Mouse (Mus musculus) heart, embryonic 15.5 days (tissue): ENCODE measurements at regions not wholly inside any gene's neighbourhood (a gene's known extent, or its start where the extent isn't known, plus 50 kb on each side); places are given as distances from the start of the nearest gene placed in this dataset.

ENCODE experiments used
- ATAC-seq: fragments of 200-750 bp; cut with Nextera tagmentation; replicated peaks from 2 replicates; pipeline ENCODE4 v1.8.0; 2017; ENCODE audit warnings: low read depth, moderate TSS enrichment; ENCODE audit not compliant: insufficient number of reproducible peaks, insufficient read depth, low FRiP score
- H3K27ac ChIP-seq: fragments of 300-500 bp; sonication (generic); 2 replicates; pipeline ENCODE4 v1.5.1; 2015; ENCODE audit warnings: mild to moderate bottlenecking, inconsistent platforms
- H3K27me3 ChIP-seq: fragments of 300-500 bp; sonication (generic); 2 replicates; pipeline ENCODE4 v1.6.1; 2015; ENCODE audit warnings: inconsistent platforms
- H3K36me3 ChIP-seq: fragments of 300-500 bp; sonication (generic); 2 replicates; pipeline ENCODE4 v1.6.1; 2015; ENCODE audit warnings: mild to moderate bottlenecking, inconsistent platforms
- H3K4me1 ChIP-seq: fragments of 300-500 bp; sonication (generic); replicated peaks from 2 replicates; pipeline ENCODE4 v1.6.1; 2015; ENCODE audit warnings: inconsistent platforms
- H3K4me2 ChIP-seq: fragments of 300-500 bp; sonication (generic); 2 replicates; pipeline ENCODE4 v1.6.1; 2015; ENCODE audit warnings: inconsistent platforms, mild to moderate bottlenecking, moderate library complexity
- H3K4me3 ChIP-seq: fragments of 300-500 bp; sonication (generic); 2 replicates; pipeline ENCODE4 v1.5.1; 2015; ENCODE audit warnings: mild to moderate bottlenecking, inconsistent platforms
- H3K9ac ChIP-seq: fragments of 300-500 bp; sonication (generic); 2 replicates; pipeline ENCODE4 v1.6.1; 2015; ENCODE audit warnings: mild to moderate bottlenecking, inconsistent platforms
- H3K9me3 ChIP-seq: fragments of 300-500 bp; sonication (generic); replicated peaks from 2 replicates; pipeline ENCODE4 v1.6.1; 2016; ENCODE audit warnings: inconsistent platforms
- WGBS: fragments of 180-500 bp; shearing (Covaris S2); methylation state at CpG from one replicate; pipeline ENCODE4 v1.1.7; 2015; ENCODE audit warnings: mixed read lengths; 5-methylcytosine and 5-hydroxymethylcytosine counted together

- H3K4me1 ChIP-seq = no peaks in the 10 kb centered on the region
- H3K4me3 ChIP-seq = no peak overlapping the region
- H3K27me3 ChIP-seq = no peaks in the 10 kb centered on the region
- H3K4me2 ChIP-seq = no peak overlapping the region
- 75% methylated on average over 6 of the region's 6 CpGs for WGBS
- no peaks in the 10 kb centered on the region for H3K9me3 ChIP-seq
- no peak for ATAC-seq
- H3K36me3 ChIP-seq = no peaks in the 10 kb centered on the region
- H3K9ac ChIP-seq = no peak overlapping the region
- H3K27ac ChIP-seq = no peak overlapping the region
Measured at GRCm38 (mm10) chr3:35237342-35237741, 516.6 kb upstream of the Atp11b start.

DNA sequence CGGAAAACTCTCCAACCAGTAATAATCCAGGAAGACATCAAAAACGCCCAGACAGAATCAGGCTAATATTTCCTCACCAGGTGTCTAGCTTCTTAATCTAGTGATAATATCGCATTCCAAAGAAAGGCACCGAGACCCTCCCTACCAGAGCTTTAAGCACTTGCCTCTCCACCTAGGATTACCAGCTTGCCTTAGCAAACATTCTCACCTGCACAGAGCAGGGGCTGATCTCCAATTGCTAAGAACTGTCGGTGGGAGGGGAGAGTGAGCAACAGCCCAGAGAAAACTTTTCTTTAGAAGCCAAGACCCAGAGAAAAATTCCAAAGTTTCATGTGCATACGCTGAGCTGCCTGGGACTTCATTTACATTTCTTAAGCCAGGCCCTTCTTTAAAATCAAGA is 511.6 kb upstream of the Atp11b start:
- no peak for ATAC-seq
- H3K27ac ChIP-seq = no peak overlapping the region
- H3K36me3 ChIP-seq = no peaks in the 10 kb centered on the region
- WGBS = 46% methylated on average over 6 of the region's 6 CpGs
- no peak overlapping the region for H3K9ac ChIP-seq
- no peak overlapping the region for H3K4me3 ChIP-seq
- no peaks in the 10 kb centered on the region for H3K27me3 ChIP-seq
- H3K4me1 ChIP-seq = no peaks in the 10 kb centered on the region
- no peaks in the 10 kb centered on the region for H3K9me3 ChIP-seq
- no peak overlapping the region for H3K4me2 ChIP-seq

GRCm38 (mm10) chr3:35242871-35243529 is 510.9 kb upstream of the Atp11b start:
- Histone ChIP-seq H3K36me3 (no peaks in the 10 kb centered on the region), H3K4me1 (no peaks in the 10 kb centered on the region), H3K4me2 (no peak overlapping the region), H3K27me3 (no peaks in the 10 kb centered on the region), H3K9ac (no peak overlapping the region), H3K4me3 (no peak overlapping the region), H3K9me3 (no peaks in the 10 kb centered on the region), H3K27ac (no peak overlapping the region)
- 75% methylated on average over 10 of the region's 10 CpGs for WGBS
- no peak for ATAC-seq

DNA sequence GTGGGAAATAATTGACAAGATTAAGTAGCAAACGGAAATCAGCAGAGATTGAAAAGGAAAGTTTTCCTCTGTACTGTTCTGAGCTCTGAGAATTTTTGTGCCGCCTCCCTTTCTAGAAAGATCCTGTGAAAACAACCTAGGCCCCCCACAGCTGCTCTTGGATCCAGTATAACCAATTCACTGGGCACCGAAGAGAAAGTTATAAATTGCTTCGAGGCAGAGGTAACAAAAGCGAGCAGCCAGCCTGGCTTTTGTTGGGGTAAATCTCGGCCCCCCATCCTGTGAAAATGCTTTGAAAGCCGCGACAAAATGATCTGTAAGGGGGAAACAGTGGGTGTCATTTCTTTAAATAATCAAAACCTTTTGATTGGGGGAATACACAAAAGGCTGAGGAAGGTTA is 508.9 kb upstream of the Atp11b start:
- no peak for ATAC-seq
- Histone ChIP-seq H3K4me2 (no peak overlapping the region), H3K36me3 (no peaks in the 10 kb centered on the region), H3K27me3 (no peaks in the 10 kb centered on the region), H3K9ac (no peak overlapping the region), H3K4me3 (no peak overlapping the region), H3K9me3 (no peaks in the 10 kb centered on the region), H3K4me1 (no peaks in the 10 kb centered on the region), H3K27ac (no peak overlapping the region)
- WGBS = 48% methylated on average over 8 of the region's 8 CpGs

- H3K4me2 ChIP-seq = no peak overlapping the region
- no peak overlapping the region for H3K27ac ChIP-seq
- no peaks in the 10 kb centered on the region for H3K4me1 ChIP-seq
- no peak overlapping the region for H3K4me3 ChIP-seq
- no peak for ATAC-seq
- H3K36me3 ChIP-seq = no peaks in the 10 kb centered on the region
- H3K9me3 ChIP-seq = no peaks in the 10 kb centered on the region
- H3K9ac ChIP-seq = no peak overlapping the region
- WGBS = 76% methylated on average over 10 of the region's 10 CpGs
- H3K27me3 ChIP-seq = no peaks in the 10 kb centered on the region
Measured at GRCm38 (mm10) chr3:35245946-35246665, 507.8 kb upstream of the Atp11b start.

DNA sequence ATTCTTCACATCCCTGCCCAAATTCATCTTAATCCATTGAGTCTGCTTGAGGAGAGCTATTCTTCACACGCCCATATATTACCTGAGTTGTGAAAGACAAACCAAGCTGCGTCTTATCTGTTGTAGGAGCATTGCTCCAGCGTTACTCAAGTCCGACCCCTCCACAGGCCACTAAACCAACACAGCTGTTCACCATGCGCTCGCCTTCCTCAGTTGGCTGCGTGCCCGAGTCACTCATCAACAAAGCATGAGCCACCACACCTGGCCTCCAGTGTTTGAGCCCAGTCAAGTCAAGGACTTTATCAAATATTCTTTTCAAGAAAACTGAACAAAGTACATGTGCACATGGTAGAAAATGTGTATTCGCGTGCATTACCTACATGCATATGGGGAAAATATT is 504.7 kb upstream of the Atp11b start:
- ATAC-seq = no peak
- Histone ChIP-seq H3K36me3 (no peaks in the 10 kb centered on the region), H3K4me3 (no peak overlapping the region), H3K27me3 (no peaks in the 10 kb centered on the region), H3K4me2 (no peak overlapping the region), H3K4me1 (no peaks in the 10 kb centered on the region), H3K27ac (no peak overlapping the region), H3K9ac (no peak overlapping the region), H3K9me3 (no peaks in the 10 kb centered on the region)
- WGBS = 46% methylated on average over 10 of the region's 10 CpGs

DNA sequence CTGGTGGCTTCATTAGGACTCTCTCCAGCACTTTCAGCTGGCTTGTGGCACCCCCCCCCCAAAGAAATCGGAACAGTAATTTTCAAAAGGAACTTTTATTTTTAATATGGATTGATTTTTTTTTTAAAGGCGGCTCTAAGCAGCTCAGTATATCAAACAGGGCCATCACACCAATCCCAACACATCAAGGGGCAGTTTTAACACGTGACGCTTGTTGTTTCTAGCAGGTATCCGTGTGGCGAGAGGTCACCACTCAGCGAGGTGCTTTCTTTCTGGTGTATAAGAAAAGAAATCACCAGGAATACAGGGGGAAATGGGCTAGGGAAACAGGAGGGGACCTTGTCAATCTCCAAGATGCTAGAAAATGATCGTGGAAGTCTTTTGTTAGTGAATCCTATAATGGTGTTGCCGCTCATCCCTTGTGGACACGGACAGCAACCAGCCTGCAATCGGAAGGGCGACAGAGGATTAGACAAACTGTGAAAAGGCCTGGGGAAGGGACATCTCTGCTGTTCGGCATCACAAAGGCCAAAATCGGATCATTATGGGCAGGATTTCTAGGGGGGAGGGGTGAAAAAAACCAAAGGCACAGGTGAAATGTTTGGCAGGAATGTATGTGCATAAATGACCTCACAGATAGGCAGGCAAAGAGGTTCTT is 503.7 kb upstream of the Atp11b start:
- Histone ChIP-seq H3K27me3 (no peaks in the 10 kb centered on the region), H3K4me1 (no peaks in the 10 kb centered on the region), H3K9me3 (no peaks in the 10 kb centered on the region), H3K4me3 (no peak overlapping the region), H3K4me2 (no peak overlapping the region), H3K27ac (no peak overlapping the region), H3K36me3 (no peaks in the 10 kb centered on the region), H3K9ac (no peak overlapping the region)
- 72% methylated on average over 14 of the region's 14 CpGs for WGBS
- ATAC-seq = no peak

DNA sequence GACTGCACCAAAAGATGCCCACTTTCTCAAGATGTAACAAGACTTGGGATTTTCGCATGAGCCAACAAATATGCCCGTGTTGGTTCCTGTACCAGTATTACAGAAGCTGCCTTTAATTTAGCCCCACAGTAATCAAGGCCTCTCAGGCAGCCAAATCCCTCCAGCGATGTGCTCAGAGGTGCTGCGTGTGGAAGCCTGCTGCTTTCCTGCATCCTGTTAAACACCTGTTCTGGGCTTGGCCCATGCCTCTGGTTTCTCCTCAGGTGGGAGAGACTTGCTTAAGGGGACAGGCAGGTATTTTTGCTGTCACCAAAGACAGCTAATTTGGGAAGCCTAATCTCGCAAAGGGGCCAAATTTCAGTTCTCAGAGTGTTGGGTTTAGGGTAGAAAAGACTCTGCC is 500.0 kb upstream of the Atp11b start:
- 60% methylated on average over 5 of the region's 5 CpGs for WGBS
- no peaks in the 10 kb centered on the region for H3K27me3 ChIP-seq
- H3K27ac ChIP-seq = no peak overlapping the region
- no peak overlapping the region for H3K9ac ChIP-seq
- no peaks in the 10 kb centered on the region for H3K9me3 ChIP-seq
- no peak for ATAC-seq
- no peak overlapping the region for H3K4me3 ChIP-seq
- H3K36me3 ChIP-seq = no peaks in the 10 kb centered on the region
- no peaks in the 10 kb centered on the region for H3K4me1 ChIP-seq
- H3K4me2 ChIP-seq = no peak overlapping the region

DNA sequence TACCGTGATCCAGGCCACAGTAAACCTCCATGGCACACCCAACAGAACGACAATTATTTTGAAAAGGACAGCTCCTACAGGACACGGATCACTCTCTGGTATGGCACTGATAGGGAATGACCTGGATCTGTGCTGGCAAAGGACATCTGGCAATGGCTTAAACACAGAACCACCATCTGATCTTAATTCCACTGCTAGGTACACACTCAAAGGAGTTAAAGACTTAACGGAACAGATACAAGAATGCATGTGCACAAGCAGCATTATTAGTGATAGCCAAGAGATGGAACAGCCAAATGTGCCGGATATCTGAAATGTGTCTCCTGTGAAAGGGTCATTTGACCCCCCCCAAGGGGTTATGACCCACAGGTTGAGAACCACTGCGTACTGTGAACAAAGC is 493.0 kb upstream of the Atp11b start:
- H3K27me3 ChIP-seq = no peaks in the 10 kb centered on the region
- H3K9me3 ChIP-seq = no peaks in the 10 kb centered on the region
- no peak overlapping the region for H3K27ac ChIP-seq
- 78% methylated on average over 6 of the region's 6 CpGs for WGBS
- H3K4me2 ChIP-seq = no peak overlapping the region
- H3K9ac ChIP-seq = no peak overlapping the region
- H3K4me3 ChIP-seq = no peak overlapping the region
- H3K36me3 ChIP-seq = no peaks in the 10 kb centered on the region
- ATAC-seq = no peak
- H3K4me1 ChIP-seq = no peaks in the 10 kb centered on the region

DNA sequence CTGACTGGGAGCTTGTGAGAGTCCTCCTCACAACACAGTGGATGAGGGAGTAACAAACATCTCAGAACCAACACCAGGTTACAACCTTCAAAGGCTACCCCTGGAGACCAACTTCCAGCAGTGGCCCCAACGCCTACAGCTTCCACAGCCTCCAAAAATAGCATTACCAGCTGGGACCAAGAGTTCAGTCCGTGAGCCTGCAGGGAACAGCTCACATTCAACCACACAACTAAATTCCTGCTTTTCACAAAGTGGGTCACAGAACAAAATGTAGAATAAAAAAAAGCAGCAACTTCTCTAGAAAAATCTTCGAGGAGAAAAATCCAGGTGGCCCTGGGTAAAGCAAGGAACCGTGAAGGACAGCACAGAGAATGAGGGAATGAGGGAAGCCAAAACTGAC is 485.0 kb upstream of the Atp11b start:
- Histone ChIP-seq H3K36me3 (no peaks in the 10 kb centered on the region), H3K4me2 (no peak overlapping the region), H3K9me3 (no peaks in the 10 kb centered on the region), H3K4me3 (no peak overlapping the region), H3K27me3 (no peaks in the 10 kb centered on the region), H3K27ac (no peak overlapping the region), H3K4me1 (peaks cover 6% of the 10 kb centered on the region; the same call in 1 of the 2 replicates), H3K9ac (no peak overlapping the region)
- 38% methylated on average over 4 of the region's 4 CpGs for WGBS
- ATAC-seq = no peak

- Histone ChIP-seq H3K9me3 (no peaks in the 10 kb centered on the region), H3K27ac (no peak overlapping the region), H3K9ac (no peak overlapping the region), H3K4me3 (no peak overlapping the region), H3K4me1 (peaks cover 6% of the 10 kb centered on the region; the same call in 1 of the 2 replicates), H3K36me3 (no peaks in the 10 kb centered on the region), H3K4me2 (no peak overlapping the region), H3K27me3 (no peaks in the 10 kb centered on the region)
- ATAC-seq = no peak
- 71% methylated on average over 7 of the region's 7 CpGs for WGBS
Measured at GRCm38 (mm10) chr3:35269977-35270880, 483.7 kb upstream of the Atp11b start.
